Mouse (Mus musculus) right cerebral cortex, adult 18-20 months (tissue): ENCODE measurements around the gene Agbl2.

Source experiments
- DNase-seq: peaks from one replicate; pipeline ENCODE4 v3.0.0; 2022; ENCODE audit warnings: mixed read lengths

The Agbl2 gene

GRCm38 (mm10) chr2:90875239-90875638, 92.7 kb downstream of the Agbl2 start:
- no peak for DNase-seq

- DNase-seq, result no peak
These were observed 95.2 kb downstream of the Agbl2 start for GRCm38 (mm10) chr2:90877584-90878259.

- DNase-seq, result no peak
These were observed 96.9 kb downstream of the Agbl2 start for GRCm38 (mm10) chr2:90879419-90879818.

- DNase-seq, result no peak
These were observed 97.7 kb downstream of the Agbl2 start for GRCm38 (mm10) chr2:90880144-90880785.

- no peak for DNase-seq
These were observed 99.3 kb downstream of the Agbl2 start for GRCm38 (mm10) chr2:90881824-90882223.
